ENCODE assay signal across 10 mouse cellular contexts in genomic region chr4:134416177-134416576, GRCm38 (mm10). TPM values are rescaled to one million over a fixed set of nuclear protein-coding genes. Genes with fewer than 3 reads are reported as not detected.
DNase-seq lines count a peak whose midpoint lies in the region; ATAC-seq lines count a peak whose summit lies in the region.
"Had no signal": no experiment of that assay in that cellular context is flagged by ENCODE, and none has a peak within 500 bp of the region (broad histone marks: within the 10 kb centered on the region; RNA-seq: fewer than 3 reads in every experiment).

No protein-coding gene starts in this region.

- H3K4me2 ChIP-seq in hindbrain, embryonic 14.5 days (replicated peaks): no peak overlapping the region
- no peak overlapping the region for H3K4me2 ChIP-seq in kidney, embryonic 14.5 days (replicated peaks; ENCODE audit: low read depth, low read length)

- H3K27me3 ChIP-seq in hindbrain, embryonic 14.5 days (ENCODE audit: control insufficient read depth, insufficient read depth, low read length): no peaks in the 10 kb centered on the region
- no peaks in the 10 kb centered on the region for H3K27me3 ChIP-seq in kidney, embryonic 14.5 days (ENCODE audit: control insufficient read depth, insufficient read depth, low read length)

- 71% methylated on average over 17 of the region's 17 CpGs for WGBS in hindbrain, embryonic 14.5 days
- WGBS in kidney, embryonic 14.5 days: 82% methylated on average over 17 of the region's 17 CpGs

- no peak overlapping the region for H3K9ac ChIP-seq in hindbrain, embryonic 14.5 days
- no peak overlapping the region for H3K9ac ChIP-seq in kidney, embryonic 14.5 days (ENCODE audit: low read depth, low read length)

- peak overlapping the region; percentile 26; the same call in 1 of the 2 replicates for H3K27ac ChIP-seq in hindbrain, embryonic 14.5 days
- no peak overlapping the region for H3K27ac ChIP-seq in kidney, embryonic 14.5 days (ENCODE audit: low read depth, low read length)

- peaks cover 12% of the 10 kb centered on the region for H3K4me1 ChIP-seq in hindbrain, embryonic 14.5 days (replicated peaks; ENCODE audit: control insufficient read depth, insufficient read depth, low read length)
- no peaks in the 10 kb centered on the region for H3K4me1 ChIP-seq in kidney, embryonic 14.5 days (ENCODE audit: control insufficient read depth, insufficient read depth, low read length)

- no peaks in the 10 kb centered on the region for H3K9me3 ChIP-seq in hindbrain, embryonic 14.5 days (ENCODE audit: control insufficient read depth, low read length)
- H3K9me3 ChIP-seq in kidney, embryonic 14.5 days (ENCODE audit: control insufficient read depth, low read length): no peaks in the 10 kb centered on the region

- peak; percentile 61 to 75 for DNase-seq in left cerebral cortex, adult 18-20 months (ENCODE audit: low spot score in 2 of 2)
- no peak for DNase-seq in left cerebral cortex, adult 11 months (ENCODE audit: low spot score)
- DNase-seq in cerebellum, postnatal 25 days: peak; percentile 51 to 63
- DNase-seq in hindbrain, embryonic 14.5 days (ENCODE audit: low spot score): no peak
- peak; percentile 63 for DNase-seq in right cerebral cortex, postnatal 14 days
- no peak for DNase-seq in gastrocnemius, adult 8-10 months (ENCODE audit: low spot score in 2 of 2)
- no peak for DNase-seq in ovary, adult 18-20 months (ENCODE audit: low spot score)
- DNase-seq: adrenal gland, postnatal 14 days; lung, postnatal 10 days had no signal

- H3K4me3 ChIP-seq in hindbrain, embryonic 14.5 days (replicated peaks; ENCODE audit: low read length): no peak overlapping the region
- H3K4me3 ChIP-seq in kidney, embryonic 14.5 days (ENCODE audit: low read length): no peak overlapping the region

- H3K36me3 ChIP-seq in hindbrain, embryonic 14.5 days (replicated peaks; ENCODE audit: control insufficient read depth, insufficient read depth): peaks cover 11% of the 10 kb centered on the region; the same call in 1 of the 2 replicates
- 0 out of 2 replicates have a peak, but pooled peaks cover 7% of the 10 kb centered on the region for H3K36me3 ChIP-seq in kidney, embryonic 14.5 days (ENCODE audit: control insufficient read depth, insufficient read depth, low read length)

- ATAC-seq in hindbrain, embryonic 14.5 days (ENCODE audit: low FRiP score): no peak
- ATAC-seq in kidney, embryonic 14.5 days (ENCODE audit: low FRiP score, low TSS enrichment): no peak

RNA-seq across cellular contexts. Expression of gene Pafah2, which starts 20.1 kb away (rescaled TPM):
- total RNA-seq in left cerebral cortex, adult 18-20 months (2021): 1 to 10 TPM; 4.8 to 7.4 TPM
- 6.8 and 6.9 TPM in 2 replicates for polyA plus RNA-seq in hindbrain, embryonic 14.5 days (2014; fragmentation: Nextera tagmentation; extraction: Ambion mirVana)
- 1 to 10 TPM; 2.2 to 2.8 (median 2.5) TPM for total RNA-seq in gastrocnemius, adult 8-10 months (2022)
- 8.4 and 12.3 TPM in 2 replicates for polyA plus RNA-seq in kidney, embryonic 14.5 days (2014; fragmentation: Nextera tagmentation; extraction: Ambion mirVana)

RNA-seq across cellular contexts. Expression of gene Extl1, which starts 32.5 kb away (rescaled TPM):
- 10 to 100 TPM; 44.0 to 45.4 TPM for total RNA-seq in left cerebral cortex, adult 18-20 months (2021)
- 0.30 and 0.58 TPM in 2 replicates for polyA plus RNA-seq in hindbrain, embryonic 14.5 days (2014; fragmentation: Nextera tagmentation; extraction: Ambion mirVana)
- total RNA-seq in gastrocnemius, adult 8-10 months (2022): 10 to 100 TPM; 22.2 to 36.1 (median 29.7) TPM
- 0.20 and 0.23 TPM in 2 replicates for polyA plus RNA-seq in kidney, embryonic 14.5 days (2014; fragmentation: Nextera tagmentation; extraction: Ambion mirVana)

RNA-seq across cellular contexts. Expression of gene Stmn1, which starts 51.9 kb away (rescaled TPM):
- 1,000 to 10,000 TPM; 1,034 to 1,073 TPM for total RNA-seq in left cerebral cortex, adult 18-20 months (2021)
- 5,273 and 5,278 TPM in 2 replicates for polyA plus RNA-seq in hindbrain, embryonic 14.5 days (2014; fragmentation: Nextera tagmentation; extraction: Ambion mirVana)
- 1 to 10 TPM; 2.7 to 4.4 (median 2.8) TPM for total RNA-seq in gastrocnemius, adult 8-10 months (2022)
- polyA plus RNA-seq in kidney, embryonic 14.5 days (2014; fragmentation: Nextera tagmentation; extraction: Ambion mirVana): 1,829 and 1,880 TPM in 2 replicates

Comparison
In these comparisons a context has a peak if more than half of its experiments do, and no peak if none do; other contexts are left out.
1. DNase-seq: peak in left cerebral cortex, adult 18-20 months (2 of 2), cerebellum, postnatal 25 days (2 of 2) and right cerebral cortex, postnatal 14 days (single experiment); none in left cerebral cortex, adult 11 months (single experiment), hindbrain, embryonic 14.5 days (single experiment), gastrocnemius, adult 8-10 months (0 of 2) and ovary, adult 18-20 months (single experiment).
2. RNA of gene Stmn1, which starts 51.9 kb away (total RNA-seq): 1,034 to 1,073 TPM in left cerebral cortex, adult 18-20 months; 2.7 to 4.4 TPM in gastrocnemius, adult 8-10 months; every median in the first group is over 100 times any median in the second.